Mouse (Mus musculus): ENCODE results near the gene D230025D16Rik.

DNA sequence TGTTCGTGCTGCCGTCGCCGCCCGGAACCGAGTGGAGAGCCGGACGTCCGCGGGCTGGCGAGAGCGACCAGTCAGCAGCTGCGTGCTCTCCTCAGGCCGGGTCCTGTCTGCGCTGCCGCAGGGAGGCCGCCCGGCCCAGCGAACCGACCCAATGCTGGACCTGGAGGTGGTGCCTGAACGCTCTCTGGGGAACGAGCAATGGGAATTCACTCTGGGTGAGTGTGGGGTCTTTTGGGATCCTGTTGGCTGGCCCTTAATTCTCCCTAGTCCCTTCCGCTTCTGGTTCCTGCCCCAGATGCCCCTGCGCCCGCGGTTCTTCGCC, 288 bp downstream of the D230025D16Rik start:
- TF ChIP-seq GATA1 (IDR thresholded peaks at IDR 0.05; ENCODE audit: low read length) (no peak), TAL1 (IDR thresholded peaks at IDR 0.05; ENCODE audit: low read length) (no peak)

Measured in erythroblast, embryonic 14.5 days (primary cell).